Mouse (Mus musculus) embryonic facial prominence, embryonic 12.5 days (tissue): ENCODE measurements around the gene Copz1. TPM values are rescaled to one million over a fixed set of nuclear protein-coding genes. Genes with fewer than 3 reads are reported as not detected.

Source experiments
- ATAC-seq: fragments of 200-750 bp; cut with Nextera tagmentation; 2 replicates; pipeline ENCODE4 v1.8.0; 2017; ENCODE audit not compliant: insufficient number of reproducible peaks, insufficient read depth, low FRiP score, low TSS enrichment
- H3K27ac ChIP-seq: fragments of 300-500 bp; sonication (generic); 2 replicates; pipeline ENCODE4 v1.5.1; 2016; ENCODE audit warnings: mild to moderate bottlenecking
- H3K27me3 ChIP-seq: fragments of 300-500 bp; sonication (generic); 2 replicates; pipeline ENCODE4 v1.6.1; 2016; ENCODE audit warnings: mild to moderate bottlenecking, moderate library complexity
- H3K36me3 ChIP-seq: fragments of 300-500 bp; sonication (generic); 2 replicates; pipeline ENCODE4 v1.6.1; 2016; ENCODE audit warnings: mild to moderate bottlenecking
- H3K4me1 ChIP-seq: fragments of 300-500 bp; sonication (generic); 2 replicates; pipeline ENCODE4 v1.6.1; 2016
- H3K4me2 ChIP-seq: fragments of 300-500 bp; sonication (generic); replicated peaks from 2 replicates; pipeline ENCODE4 v1.6.1; 2016; ENCODE audit warnings: mild to moderate bottlenecking, moderate library complexity
- H3K4me3 ChIP-seq: fragments of 300-500 bp; sonication (generic); 2 replicates; pipeline ENCODE4 v1.5.1; 2016; ENCODE audit warnings: mild to moderate bottlenecking
- H3K9ac ChIP-seq: fragments of 300-500 bp; sonication (generic); 2 replicates; pipeline ENCODE4 v1.6.1; 2016; ENCODE audit warnings: mild to moderate bottlenecking, moderate library complexity
- H3K9me3 ChIP-seq: fragments of 300-500 bp; sonication (generic); 2 replicates; pipeline ENCODE4 v1.6.1; 2016; ENCODE audit warnings: mild to moderate bottlenecking, moderate library complexity
- WGBS: fragments of 180-500 bp; shearing (Covaris S2); methylation state at CpG from one replicate; pipeline ENCODE4 v1.1.7; 2016; 5-methylcytosine and 5-hydroxymethylcytosine counted together
- polyA plus RNA-seq: library from polyadenylated mRNA; unstranded; fragments of >200 nt; fragmentation: Nextera tagmentation; extraction: Ambion mirVana; gene quantifications from 2 replicates; pipeline ENCODE4 v1.2.1, GENCODE M21; 2016

The Copz1 gene
- polyA plus RNA-seq, 1 experiment from 2014 or later = 268 TPM

DNA sequence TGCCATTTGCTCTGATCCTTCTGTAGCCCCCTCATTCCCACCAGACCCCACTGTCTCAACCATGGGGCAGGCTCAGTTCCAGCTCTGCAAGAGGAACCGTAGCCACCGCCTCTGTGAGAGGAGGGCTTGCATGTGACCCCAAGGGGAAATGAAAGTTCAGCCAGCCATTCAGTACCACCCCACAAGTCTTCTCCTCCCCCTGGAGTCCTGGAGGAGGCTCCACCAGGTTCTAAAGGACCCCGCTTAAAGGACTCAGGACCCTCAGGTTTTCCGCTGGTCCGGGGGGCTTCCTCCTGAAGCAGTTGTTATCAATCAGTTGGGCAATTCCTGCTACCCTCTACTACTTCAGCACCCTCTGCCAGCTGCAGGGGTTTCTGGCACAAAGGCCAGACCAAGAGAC, 61.2 kb downstream of the Copz1 start:
- no peak overlapping the region for H3K4me3 ChIP-seq
- H3K9me3 ChIP-seq = no peaks in the 10 kb centered on the region
- H3K27me3 ChIP-seq = peaks cover under 1% of the 10 kb centered on the region; the same call in 1 of the 2 replicates
- H3K9ac ChIP-seq = no peak overlapping the region
- WGBS = 43% methylated on average over 5 of the region's 5 CpGs
- no peaks in the 10 kb centered on the region for H3K36me3 ChIP-seq
- peaks cover 47% of the 10 kb centered on the region for H3K4me1 ChIP-seq
- no peak overlapping the region for H3K27ac ChIP-seq
- H3K4me2 ChIP-seq = peak overlapping the region; percentile 1; the same call in 1 of the 2 replicates
- ATAC-seq = no peak

DNA sequence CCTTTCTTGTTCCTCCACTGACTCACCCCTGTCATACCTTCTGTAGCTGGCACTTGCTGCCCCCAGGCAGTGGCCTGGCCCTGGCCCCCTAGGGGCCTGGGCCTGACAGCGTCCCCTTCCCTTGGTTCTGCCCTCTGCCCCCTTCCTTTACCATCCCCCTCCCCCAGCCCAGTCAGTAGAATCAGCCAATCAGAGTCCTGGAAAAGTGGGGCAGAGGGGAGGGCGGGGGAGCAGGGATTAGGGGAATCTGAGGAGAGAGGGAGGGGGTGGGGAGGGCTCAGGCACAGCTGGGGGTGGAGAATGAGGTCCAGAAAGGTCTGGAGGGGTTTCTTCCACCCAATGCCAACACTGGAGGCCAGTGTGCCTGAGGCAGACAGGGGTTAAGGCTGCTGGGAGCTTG, 61.7 kb downstream of the Copz1 start:
- no peak overlapping the region for H3K27ac ChIP-seq
- WGBS = 10% methylated on average over 2 of the region's 2 CpGs
- H3K36me3 ChIP-seq = no peaks in the 10 kb centered on the region
- no peaks in the 10 kb centered on the region for H3K9me3 ChIP-seq
- H3K4me1 ChIP-seq = peaks cover 49% of the 10 kb centered on the region
- no peak for ATAC-seq
- peak overlapping the region; percentile 1; the same call in 1 of the 2 replicates for H3K4me2 ChIP-seq
- no peak overlapping the region for H3K4me3 ChIP-seq
- H3K9ac ChIP-seq = no peak overlapping the region
- H3K27me3 ChIP-seq = peaks cover 5% of the 10 kb centered on the region; the same call in 1 of the 2 replicates

DNA sequence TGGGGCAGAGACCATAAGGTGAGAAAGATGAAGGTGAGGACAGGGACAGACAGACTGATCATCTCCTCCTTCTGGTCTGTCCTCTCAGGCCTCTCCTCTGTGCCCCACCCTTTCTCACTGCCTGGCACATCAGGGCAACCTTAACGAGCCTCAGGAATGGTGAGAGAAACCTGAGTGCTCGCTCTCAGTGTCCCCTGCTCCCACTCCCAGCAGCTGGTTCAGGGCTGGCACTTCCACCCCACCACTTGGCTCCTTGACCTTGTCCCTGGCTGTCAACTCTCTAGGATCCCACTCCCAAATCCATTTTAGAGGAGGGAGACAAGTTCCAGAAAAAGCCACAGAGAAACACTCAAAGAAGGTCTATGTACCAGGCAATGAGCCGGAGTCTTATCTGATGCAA, 62.5 kb downstream of the Copz1 start:
- H3K4me1 ChIP-seq = peaks cover 53% of the 10 kb centered on the region
- H3K27ac ChIP-seq = 0 out of 2 replicates have a peak overlapping the region, but pooled peaks have one; percentile 58
- no peak overlapping the region for H3K9ac ChIP-seq
- H3K4me2 ChIP-seq = no peak overlapping the region
- H3K27me3 ChIP-seq = peaks cover 10% of the 10 kb centered on the region; the same call in 1 of the 2 replicates
- 57% methylated on average over 3 of the region's 3 CpGs for WGBS
- H3K9me3 ChIP-seq = no peaks in the 10 kb centered on the region
- H3K4me3 ChIP-seq = no peak overlapping the region
- no peaks in the 10 kb centered on the region for H3K36me3 ChIP-seq
- no peak for ATAC-seq

DNA sequence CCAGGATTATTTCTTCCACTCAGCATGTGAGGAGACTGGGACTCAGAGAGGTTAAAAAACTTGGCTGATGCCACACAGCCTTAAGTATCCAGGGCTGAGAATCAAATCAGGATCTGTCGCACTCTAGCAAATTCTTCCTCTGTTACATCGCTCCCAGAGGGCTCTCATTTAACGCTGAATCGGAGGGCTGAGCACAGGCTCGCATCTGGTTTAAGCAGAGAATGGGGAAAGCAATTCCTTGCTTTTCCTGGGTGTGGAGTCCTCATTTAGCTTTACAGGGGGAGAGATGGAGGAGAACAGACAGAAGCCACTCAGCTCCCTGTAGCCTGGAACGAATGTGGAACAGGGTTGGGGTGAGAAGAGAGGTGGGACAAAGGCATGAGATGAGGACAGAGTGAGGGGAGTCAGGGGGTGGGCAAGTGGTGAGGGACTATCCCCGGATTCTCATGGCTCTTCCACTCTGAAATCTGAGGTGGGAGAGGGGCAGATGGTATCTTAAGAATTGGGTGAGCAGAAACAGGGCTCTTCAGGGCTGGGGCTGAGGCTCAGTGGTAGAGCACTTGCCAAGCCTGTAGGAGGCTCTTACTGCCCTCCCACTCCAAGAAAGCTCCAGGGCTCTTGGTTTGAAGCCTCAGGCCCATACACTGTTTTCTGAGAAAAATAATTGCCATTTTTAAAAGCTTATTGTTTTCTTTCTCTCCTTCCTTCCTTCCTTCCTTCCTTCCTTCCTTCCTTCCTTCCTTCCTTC, 63.1 kb downstream of the Copz1 start:
- Histone ChIP-seq H3K27ac (peak overlapping the region; percentile 58), H3K36me3 (no peaks in the 10 kb centered on the region), H3K9ac (no peak overlapping the region), H3K4me2 (no peak overlapping the region), H3K4me3 (no peak overlapping the region), H3K27me3 (peaks cover 17% of the 10 kb centered on the region), H3K9me3 (no peaks in the 10 kb centered on the region), H3K4me1 (peaks cover 60% of the 10 kb centered on the region)
- no peak for ATAC-seq
- 17% methylated on average over 7 of the region's 7 CpGs for WGBS

DNA sequence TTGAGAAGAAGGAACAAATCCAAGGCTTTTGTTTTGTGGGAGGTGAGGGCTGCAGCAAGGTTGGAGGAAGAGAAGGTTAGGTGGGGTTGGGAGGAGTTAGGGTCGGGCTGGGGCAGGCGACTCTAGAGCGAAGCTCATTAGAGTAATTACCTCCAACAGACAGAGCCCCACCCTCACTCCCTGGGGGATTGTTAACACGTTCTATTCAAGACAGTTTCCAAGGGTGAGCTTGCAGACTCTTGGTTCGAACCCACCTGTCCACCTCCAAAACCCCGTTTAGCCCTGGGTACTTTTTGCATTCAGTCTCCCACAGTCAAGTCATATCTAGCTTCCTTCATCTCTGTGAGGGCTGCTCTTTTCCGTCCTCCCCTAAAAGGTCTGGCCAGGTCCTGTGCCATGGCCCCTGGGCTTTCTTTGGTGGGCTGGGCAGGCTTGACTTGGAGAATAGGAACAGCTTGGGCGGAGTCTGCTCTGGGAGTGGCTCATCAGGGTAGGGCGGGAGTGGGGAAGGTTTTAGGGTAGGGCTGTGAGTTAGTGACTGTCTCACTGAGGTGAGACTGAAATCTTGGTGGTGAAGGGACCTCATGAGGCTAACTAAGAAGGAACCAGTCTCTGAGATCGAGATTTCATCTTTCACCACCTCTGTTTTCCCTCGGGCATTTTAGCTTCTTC, 64.6 kb downstream of the Copz1 start:
- Histone ChIP-seq H3K27ac (no peak overlapping the region), H3K4me3 (no peak overlapping the region), H3K4me2 (no peak overlapping the region), H3K36me3 (no peaks in the 10 kb centered on the region), H3K27me3 (peaks cover 19% of the 10 kb centered on the region), H3K9me3 (no peaks in the 10 kb centered on the region), H3K4me1 (peaks cover 74% of the 10 kb centered on the region), H3K9ac (no peak overlapping the region)
- no peak for ATAC-seq
- 15% methylated on average over 11 of the region's 11 CpGs for WGBS

DNA sequence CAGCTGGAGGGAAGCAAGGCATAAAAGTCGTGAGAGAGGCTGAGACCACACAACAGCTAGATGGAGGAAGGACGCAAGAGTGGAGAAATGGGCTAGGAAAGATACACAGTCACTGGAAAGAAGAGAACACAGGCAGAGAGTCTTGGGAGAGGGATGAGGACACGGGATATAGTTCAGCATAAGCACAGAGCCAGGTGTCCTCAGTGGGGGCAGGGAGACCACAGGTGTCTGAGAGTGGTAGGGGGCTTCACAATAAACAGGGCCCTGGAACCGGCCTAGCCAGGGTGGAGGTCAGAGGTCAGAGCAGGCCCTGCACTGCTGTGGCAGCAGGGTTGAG, 66.3 kb downstream of the Copz1 start:
- no peak for ATAC-seq
- H3K9ac ChIP-seq = no peak overlapping the region
- H3K27me3 ChIP-seq = peaks cover 19% of the 10 kb centered on the region
- H3K4me2 ChIP-seq = peak overlapping the region; percentile 83
- H3K9me3 ChIP-seq = no peaks in the 10 kb centered on the region
- H3K4me1 ChIP-seq = peaks cover 61% of the 10 kb centered on the region
- H3K36me3 ChIP-seq = peaks cover 3% of the 10 kb centered on the region; the same call in 1 of the 2 replicates
- no peak overlapping the region for H3K27ac ChIP-seq
- H3K4me3 ChIP-seq = peak overlapping the region; percentile 64
- 36% methylated on average over 4 of the region's 4 CpGs for WGBS

DNA sequence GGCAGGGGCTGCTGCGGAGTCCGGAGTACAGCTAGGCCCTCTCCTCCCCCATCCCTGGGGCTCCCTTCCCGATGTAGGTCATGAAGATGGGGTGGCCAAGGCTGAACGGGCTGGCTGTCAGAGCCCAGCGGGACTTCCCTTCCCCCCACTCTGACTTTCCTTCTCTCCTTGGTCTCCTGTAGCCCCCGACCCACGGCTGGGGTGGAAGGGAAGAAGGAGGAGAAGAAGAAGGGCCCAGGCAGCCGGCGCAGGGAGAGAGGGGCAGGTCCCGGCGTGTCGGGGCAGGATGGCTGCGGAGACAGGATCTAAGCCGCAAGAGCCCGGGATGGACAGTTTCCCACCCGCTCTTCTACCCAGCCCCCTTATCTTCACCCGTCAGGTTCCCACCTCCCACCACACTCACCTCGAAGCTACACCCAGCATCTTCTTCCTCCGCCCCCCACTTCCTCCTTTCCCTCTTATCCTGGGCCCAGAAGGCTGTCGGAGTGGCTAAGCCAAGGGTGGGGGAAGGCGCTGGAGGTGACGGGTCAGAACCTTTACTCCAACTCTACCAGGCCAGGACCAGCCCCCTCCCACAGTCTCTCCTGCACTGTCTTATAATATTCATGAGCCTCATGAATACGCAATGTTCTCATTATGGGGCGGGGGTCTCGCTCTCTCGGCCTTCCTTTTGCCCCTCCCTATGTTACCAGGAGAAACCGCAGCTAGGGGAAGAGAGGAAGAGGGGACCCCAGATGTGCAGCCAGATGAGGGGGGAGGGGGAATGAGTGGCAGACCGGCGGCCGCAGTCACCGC, 66.8 kb downstream of the Copz1 start:
- WGBS = 2% methylated on average over 28 of the region's 31 CpGs
- Histone ChIP-seq H3K4me3 (peak overlapping the region; percentile 64), H3K4me1 (peaks cover 56% of the 10 kb centered on the region), H3K9me3 (no peaks in the 10 kb centered on the region), H3K27me3 (peaks cover 19% of the 10 kb centered on the region), H3K9ac (peak overlapping the region; percentile 50), H3K36me3 (peaks cover 9% of the 10 kb centered on the region), H3K27ac (no peak overlapping the region), H3K4me2 (peak overlapping the region; percentile 83)
- ATAC-seq = no peak; the same call in 1 of the 2 replicates

DNA sequence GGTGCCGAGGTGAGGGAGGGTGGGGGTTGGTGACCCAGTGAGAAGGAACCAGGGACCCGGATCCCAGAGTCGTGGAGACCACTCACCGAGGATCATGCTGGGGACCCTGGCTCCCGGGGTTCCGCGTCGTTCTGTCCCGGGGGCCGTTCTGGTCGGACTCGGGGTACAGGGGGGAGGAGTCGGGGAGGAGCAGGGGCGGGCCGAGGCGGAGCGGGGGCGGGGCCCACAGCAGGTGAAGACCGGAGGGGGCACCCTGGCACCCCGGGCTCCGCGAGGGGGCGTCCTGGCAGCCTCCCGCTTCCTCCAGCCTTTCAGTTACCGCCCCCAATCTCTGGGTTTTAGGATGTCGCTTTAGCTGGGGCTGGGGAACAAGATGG, 67.4 kb downstream of the Copz1 start, which contains the start of gene Zfp385a:
Gene Zfp385a, minus strand, starts transcription at position 133 of the 377 bp plus-strand sequence.
- peaks cover 50% of the 10 kb centered on the region for H3K4me1 ChIP-seq
- H3K27ac ChIP-seq = no peak within 1 kb of the TSS
- H3K4me3 ChIP-seq = peak within 1 kb of the TSS; percentile 64
- peak within 1 kb of the TSS; percentile 50 for H3K9ac ChIP-seq
- H3K27me3 ChIP-seq = peaks cover 19% of the 10 kb centered on the region
- H3K9me3 ChIP-seq = no peaks in the 10 kb centered on the region
- WGBS = under 1% methylated on average over 23 of the region's 26 CpGs
- peak within 1 kb of the TSS; percentile 83 for H3K4me2 ChIP-seq
- H3K36me3 ChIP-seq = peaks cover 15% of the 10 kb centered on the region
- no peak for ATAC-seq

DNA sequence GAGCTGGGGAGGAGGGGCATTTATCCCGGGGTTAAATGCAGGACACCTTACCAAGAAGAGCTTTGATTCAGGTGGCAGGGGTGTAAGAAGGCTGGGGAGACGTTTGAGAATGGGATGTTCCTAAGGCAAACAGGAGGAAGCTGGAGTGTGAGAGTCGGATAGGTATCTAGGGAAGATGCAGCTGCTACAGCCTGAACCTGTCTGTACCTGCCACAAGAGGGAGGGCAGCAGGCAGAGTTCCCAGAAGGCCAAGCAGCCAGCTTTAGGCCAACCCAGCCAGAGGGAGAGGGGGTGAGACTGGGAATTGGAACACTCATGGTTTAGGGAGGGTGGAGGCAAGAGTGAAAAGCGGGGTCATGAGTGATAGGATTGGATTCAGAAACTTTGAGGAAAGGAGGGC, 68.3 kb downstream of the Copz1 start:
- Histone ChIP-seq H3K36me3 (peaks cover 23% of the 10 kb centered on the region), H3K9ac (no peak overlapping the region), H3K27me3 (peaks cover 19% of the 10 kb centered on the region), H3K4me2 (peak overlapping the region; percentile 83), H3K4me3 (peak overlapping the region; percentile 64), H3K9me3 (no peaks in the 10 kb centered on the region), H3K27ac (no peak overlapping the region), H3K4me1 (peaks cover 42% of the 10 kb centered on the region)
- no peak for ATAC-seq
- 10% methylated on average over 4 of the region's 4 CpGs for WGBS

DNA sequence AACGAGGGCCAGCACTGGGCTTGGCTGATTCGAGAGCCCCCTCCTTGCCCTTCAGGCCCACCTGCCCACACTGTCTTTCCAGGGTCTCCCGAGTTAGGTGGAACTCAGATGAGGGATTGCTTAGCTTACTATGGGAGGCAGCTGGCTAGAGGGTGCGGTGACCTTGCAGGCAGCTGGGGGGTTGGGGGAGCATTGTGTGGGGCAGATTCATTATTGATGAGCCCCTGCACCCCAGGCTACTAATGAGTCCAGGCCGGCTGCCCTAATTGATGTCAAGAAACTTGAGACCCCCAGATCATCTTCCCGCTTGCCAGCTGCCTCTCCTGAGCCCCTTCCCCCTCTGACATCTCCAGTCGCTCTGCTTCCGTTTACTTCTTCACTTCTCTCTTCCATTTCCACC, 69.0 kb downstream of the Copz1 start:
- H3K9ac ChIP-seq = 0 out of 2 replicates have a peak overlapping the region, but pooled peaks have one; percentile 11
- H3K27ac ChIP-seq = no peak overlapping the region
- H3K9me3 ChIP-seq = no peaks in the 10 kb centered on the region
- peaks cover 31% of the 10 kb centered on the region for H3K36me3 ChIP-seq
- peaks cover 37% of the 10 kb centered on the region for H3K4me1 ChIP-seq
- 15% methylated on average over 8 of the region's 8 CpGs for WGBS
- H3K4me3 ChIP-seq = no peak overlapping the region
- no peak overlapping the region for H3K4me2 ChIP-seq
- peaks cover 19% of the 10 kb centered on the region for H3K27me3 ChIP-seq
- ATAC-seq = no peak

DNA sequence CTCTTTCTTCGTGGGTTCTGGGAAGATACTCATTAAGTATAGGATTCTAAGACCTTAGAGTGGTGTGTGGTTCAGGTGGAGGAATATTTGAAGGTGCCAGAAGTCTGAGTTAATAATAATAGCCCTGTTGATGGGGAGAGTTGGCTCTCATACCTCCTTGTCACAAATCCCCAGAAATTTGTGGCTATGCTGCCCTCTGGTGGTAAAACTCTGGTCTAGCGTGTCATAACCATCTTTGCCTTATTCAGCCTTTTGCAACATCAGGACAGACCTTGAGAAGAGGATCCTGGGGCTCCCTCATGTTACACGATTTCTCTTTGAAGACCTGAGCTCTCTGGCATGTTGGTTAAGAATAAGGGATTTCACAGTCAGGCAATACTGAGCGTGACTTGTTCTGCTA, 69.9 kb downstream of the Copz1 start:
- Histone ChIP-seq H3K27ac (no peak overlapping the region), H3K9ac (no peak overlapping the region), H3K4me3 (no peak overlapping the region), H3K27me3 (peaks cover 19% of the 10 kb centered on the region), H3K9me3 (no peaks in the 10 kb centered on the region), H3K36me3 (peaks cover 37% of the 10 kb centered on the region), H3K4me1 (peaks cover 37% of the 10 kb centered on the region), H3K4me2 (no peak overlapping the region)
- WGBS = 15% methylated on average over 4 of the region's 4 CpGs
- ATAC-seq = no peak
